Mouse (Mus musculus): ENCODE data around the gene Abl1.

DNA sequence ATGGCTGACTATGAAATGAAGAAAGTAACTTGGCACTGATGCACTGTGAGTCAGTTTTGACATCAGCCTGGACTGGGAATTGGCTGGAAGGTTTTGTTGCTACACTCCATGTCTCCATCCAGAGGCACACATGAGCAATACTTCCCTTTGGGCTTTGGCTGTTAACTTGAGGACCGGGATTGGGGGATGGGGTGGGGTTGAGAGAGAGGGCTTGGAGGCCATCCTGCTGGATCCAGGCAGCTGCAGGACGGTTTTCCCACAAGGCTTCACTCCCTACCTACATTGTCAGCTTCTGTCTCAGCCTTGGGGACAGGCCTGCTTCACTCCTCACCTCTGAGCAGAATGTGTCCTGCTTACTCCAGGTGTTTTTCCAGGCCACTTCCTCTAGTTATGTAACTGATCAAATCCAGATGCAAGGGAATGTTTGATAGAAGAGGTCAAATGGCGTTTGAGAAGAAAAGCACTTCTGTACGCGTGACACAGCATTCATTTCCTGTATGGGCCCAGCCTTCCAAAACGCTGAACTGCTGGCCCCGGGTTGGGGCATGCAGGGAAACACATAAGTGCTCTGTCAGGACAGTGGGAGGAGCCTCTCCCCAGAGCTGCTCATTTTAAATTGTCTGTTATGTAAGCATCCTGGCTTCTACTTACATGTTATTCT lies 82.7 kb downstream of the Abl1 start:
- TF ChIP-seq CTCF (IDR thresholded peaks at IDR 0.05) (peak; percentile 50), POLR2A (IDR thresholded peaks at IDR 0.05; ENCODE audit: insufficient read depth, low read depth, low read length) (no peak), EP300 (IDR thresholded peaks at IDR 0.05; ENCODE audit: insufficient read depth, low read depth, low read length) (peak; percentile 86)
